Mouse (Mus musculus) large intestine, adult 2 months (tissue): Measurements from ENCODE around the gene Scyl3. TPM values are rescaled to one million over a fixed set of nuclear protein-coding genes. Genes with fewer than 3 reads are reported as not detected.

Experiments used
- DNase-seq: peaks from one replicate; pipeline ENCODE4 v3.0.0-alpha.2; 2012; ENCODE audit warnings: low read depth, low spot score
- WGBS: fragments of 180-500 bp; shearing (Covaris S2); methylation state at CpG from one replicate; pipeline ENCODE4 v1.1.7; 2018; 5-methylcytosine and 5-hydroxymethylcytosine counted together
- polyA plus RNA-seq: library from polyadenylated mRNA; depleted of rRNA; stranded (reverse); fragments of >200 nt; gene quantifications from 2 replicates; pipeline ENCODE4 v1.2.3, GENCODE M21; 2012; rRNA removed

Scyl3 gene
- 6.4 and 10.5 TPM in 2 replicates for polyA plus RNA-seq

DNA sequence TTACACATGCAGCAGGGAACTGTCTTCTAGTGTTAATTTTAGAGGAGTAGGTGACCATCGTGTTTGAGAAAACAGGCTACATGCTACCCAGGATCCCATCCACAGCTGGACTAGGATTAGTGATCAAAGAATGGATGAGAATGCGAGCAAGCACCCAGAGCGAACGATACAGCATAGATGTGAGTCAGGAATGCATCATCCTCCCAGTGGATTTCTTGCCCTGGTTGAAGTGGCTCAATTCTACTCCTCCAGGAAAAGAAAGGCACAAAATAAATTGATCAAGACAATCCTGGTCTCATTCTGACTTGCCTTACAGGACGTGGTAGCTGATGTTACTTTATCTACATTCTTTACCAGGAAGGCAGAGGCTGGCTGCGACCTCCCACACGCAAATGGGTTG, at the start of gene Scyl3:
Scyl3 (plus strand) TSS at position 255 of the 400 bp plus-strand sequence.
- WGBS = 64% methylated on average over 7 of the region's 7 CpGs

DNA sequence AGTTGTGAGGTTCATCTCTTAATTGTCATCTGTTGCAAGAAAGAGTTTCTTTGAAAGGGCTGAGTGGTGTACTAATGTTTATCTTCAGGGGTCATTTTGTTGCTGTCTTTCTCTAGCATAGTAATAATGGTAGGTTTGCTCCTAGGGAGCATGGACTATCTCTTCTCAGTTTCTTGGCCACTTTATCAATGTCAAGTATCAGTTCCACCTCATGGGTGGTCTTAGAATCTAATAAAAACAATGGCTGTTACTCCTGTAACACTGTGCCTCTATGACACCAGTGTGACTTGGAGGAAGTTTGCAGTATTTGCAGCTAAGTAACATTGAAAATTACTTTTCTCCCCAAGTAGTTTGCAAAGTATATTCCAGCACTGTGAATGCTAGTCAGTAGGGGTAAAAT, 39.3 kb upstream of the Scyl3 start:
- no peak for DNase-seq

More for the DNA sequence above, at the start of gene Scyl3:
- no peak for DNase-seq

DNA sequence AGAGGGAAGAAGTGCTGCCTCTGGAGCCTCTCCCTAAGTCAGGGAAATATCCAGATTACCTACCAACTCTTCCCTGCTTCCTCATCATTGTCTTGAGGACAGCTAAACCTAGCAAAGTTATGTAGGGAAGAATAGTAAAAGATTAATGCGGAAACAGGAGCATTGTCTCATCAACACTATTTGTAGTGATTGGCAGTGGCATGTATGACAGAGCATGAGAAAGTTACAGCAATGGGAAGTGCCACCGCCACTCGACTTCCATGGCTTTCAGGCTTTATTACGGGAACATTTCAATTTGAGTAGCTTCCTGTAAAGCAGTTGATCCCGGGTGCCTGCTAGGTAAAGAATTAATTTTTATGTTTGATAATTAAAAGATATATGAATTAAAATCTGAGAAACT, 35.6 kb upstream of the Scyl3 start:
- DNase-seq = no peak
- 94% methylated on average over 5 of the region's 5 CpGs for WGBS

DNA sequence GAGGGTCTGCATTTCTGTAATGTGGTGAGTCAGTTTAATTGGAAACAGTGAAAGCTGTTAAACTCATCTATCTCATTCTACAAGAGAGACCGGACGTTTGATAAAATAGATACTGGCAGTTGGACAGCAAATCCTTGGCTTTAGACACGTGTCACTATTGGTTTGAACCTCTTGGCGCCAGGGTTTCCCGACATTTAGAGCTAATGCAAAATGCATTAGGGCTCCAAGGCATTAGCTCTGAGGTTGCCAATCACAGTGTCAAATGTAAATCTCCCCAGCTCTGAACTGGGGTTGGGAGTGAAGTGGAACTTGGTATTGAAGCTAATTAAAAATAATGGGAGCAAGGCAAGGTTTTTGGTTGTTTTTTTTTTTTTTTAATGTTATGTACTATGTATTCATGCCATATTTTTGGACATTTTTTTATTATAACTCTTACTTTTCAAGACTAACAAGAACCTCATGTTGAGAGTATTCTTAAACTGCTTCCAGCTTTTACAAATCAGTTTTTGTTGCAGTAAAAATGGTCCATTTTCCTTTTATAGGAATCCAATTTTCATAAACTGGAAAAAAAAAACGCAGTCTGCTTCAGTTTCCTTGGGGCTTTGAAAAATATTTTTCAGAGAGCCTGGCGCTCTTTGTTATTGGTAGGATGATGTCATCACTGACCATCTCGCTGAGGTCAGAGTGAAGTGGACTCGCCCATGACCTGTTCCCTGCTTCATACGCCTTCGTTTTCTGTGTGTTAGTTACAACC, 34.9 kb upstream of the Scyl3 start:
- WGBS = 85% methylated on average over 11 of the region's 11 CpGs
- no peak for DNase-seq

DNA sequence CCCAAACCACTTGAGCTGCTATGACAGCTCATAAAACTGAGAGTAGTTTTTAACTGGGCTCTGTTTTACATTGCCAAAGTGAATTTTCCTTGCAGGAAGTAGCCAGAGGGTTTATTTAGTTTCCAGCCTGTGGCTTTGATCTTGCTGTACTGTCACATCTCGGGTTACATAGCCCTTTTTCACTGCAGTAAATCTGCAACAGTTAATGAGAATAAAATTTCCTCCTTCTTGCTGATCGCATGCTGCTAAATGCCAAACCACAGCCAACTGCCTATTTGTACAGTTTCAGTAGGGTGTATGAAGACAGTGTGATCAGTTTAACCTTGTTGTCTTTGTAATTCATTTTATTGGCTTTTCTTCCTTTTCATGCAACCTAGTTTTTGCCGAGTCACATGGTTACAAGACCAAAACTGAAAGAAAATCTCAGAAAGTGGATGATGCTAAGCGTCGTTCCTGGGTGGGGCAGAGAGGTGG, 30.6 kb upstream of the Scyl3 start:
- 11% methylated on average over 5 of the region's 5 CpGs for WGBS
- DNase-seq = no peak

DNA sequence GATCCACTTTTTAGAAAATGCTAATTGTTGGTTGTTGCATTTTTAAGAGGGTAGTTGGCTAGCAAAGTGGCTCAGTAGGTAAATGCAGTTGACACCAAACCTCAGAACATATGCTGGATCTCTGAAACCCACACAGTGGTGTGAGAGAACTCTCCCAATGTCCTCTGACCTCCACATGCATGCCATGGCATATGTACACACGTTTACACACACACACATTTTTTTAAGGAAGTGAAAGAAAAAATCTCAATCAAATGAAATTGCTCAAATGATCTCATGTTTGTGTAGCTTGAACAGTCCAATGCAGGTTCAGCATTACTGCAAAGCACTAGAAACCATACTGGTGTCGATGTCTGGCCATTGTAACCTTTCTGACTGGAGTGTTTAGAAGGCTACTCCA, 29.3 kb upstream of the Scyl3 start:
- WGBS = 82% methylated on average over 2 of the region's 2 CpGs
- no peak for DNase-seq

DNA sequence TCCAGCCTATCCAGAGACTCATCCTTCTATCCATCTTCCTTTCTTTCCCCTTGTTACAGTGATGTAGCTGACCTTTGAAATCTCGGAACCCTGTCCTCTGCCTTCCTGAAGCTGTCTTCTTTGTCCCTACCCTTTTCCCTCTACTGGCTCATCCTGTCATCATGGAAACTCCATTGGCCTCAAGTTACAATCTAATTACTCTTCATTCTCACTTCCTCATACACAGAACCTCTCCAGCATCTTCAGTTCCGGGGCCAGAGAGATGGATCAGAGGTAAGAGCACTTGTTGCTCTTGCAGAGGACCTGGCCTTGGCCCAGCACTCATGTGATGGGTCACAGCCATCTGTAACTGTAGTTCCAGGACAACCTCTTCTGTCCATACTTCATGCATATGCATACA, 28.7 kb upstream of the Scyl3 start:
- no peak for DNase-seq
- WGBS = 92% methylated on average over 2 of the region's 2 CpGs

DNA sequence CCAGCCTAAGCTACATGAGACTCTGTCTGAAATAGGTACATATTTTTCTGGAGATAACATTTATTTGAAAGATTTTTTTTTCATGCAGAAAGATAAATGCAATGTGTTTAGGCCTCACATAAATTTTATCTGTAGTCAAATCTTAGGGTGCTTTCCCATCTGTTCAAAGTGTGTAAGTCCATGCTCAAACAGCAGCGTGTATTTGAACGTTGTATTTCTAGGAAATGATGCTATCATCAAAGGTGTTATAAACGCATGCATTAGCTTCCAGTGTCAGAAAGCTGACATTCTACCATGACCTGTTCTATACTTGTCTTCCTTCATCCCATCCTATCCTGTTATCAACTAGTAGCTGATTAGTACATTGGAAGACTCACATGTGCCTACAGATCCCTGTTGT, 25.5 kb upstream of the Scyl3 start:
- DNase-seq = no peak
- WGBS = 87% methylated on average over 3 of the region's 3 CpGs

DNA sequence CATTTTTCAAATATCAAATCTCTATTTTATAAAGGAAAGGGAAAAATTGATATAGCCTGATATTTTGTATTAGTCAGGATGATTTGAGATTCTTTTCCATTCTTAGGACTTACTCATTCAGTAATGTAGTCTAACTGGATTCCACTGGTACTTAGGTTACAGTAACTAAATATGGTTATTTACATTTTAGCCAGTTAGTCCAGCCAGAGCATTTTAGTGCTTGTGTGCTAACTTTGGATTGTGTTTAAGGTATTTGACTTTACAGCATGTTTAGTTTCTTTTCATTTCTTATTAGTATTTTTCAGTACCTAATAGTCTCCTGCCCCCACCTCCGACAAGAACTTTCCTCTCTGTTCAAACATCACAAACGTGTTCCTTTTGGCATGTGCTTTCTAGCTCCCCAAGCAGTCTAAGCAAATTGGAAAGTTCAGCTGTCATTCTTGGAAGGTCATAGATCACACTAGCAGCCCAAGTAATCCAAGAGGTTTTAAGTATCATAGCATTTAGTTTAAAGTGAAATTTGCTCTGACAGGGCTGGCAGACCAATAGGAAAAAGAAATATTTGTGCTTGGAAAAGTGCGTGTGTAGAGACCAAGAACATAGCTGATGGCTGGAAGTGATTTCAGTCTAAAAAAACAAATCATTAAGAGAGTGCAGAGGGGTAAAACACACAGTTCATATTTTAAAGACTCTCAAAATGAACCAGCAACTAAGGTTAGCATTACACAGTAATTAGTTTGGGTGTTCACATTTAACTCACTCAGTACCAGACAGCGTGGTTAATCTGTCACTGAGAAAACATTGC, 21.7 kb upstream of the Scyl3 start:
- WGBS = 47% methylated on average over 4 of the region's 4 CpGs
- no peak for DNase-seq

DNA sequence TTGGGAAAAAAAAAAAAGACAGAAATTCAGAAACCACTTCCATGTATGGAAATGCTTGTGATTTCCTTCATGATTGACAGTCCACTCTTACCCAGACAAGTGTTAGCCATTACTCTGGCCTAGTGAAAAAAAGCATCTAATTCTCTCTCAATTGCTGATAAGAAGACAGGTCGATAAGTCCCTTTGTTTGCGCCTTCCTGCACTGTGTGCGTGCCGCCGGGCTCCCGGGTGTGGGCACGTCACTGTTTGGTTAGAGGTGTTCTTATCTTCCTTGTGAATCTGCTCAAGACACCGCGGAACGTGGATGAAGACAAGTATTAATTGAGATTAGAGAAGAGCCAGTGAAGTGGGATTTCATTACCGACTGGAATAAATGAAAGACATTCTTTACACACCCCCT, 20.5 kb upstream of the Scyl3 start:
- no peak for DNase-seq
- WGBS = 49% methylated on average over 11 of the region's 11 CpGs

DNA sequence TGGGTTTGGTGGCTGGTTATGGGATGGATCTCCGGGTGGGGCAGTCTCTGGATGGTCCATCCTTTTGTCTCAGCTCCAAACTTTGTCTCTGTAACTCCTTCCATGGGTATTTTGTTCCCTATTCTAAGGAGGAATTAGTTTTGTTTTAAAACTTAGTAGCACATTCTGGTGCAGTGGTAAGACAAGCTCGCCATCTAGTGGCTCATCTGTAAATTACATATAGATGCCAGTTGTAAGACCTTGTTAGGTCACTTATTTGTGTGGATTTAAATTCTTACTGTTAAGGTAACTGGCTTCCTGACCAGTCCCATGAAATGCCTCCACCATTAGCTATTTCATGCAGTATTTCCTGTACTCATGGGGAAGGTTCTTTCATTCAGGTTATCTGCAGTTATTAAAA, 18.6 kb upstream of the Scyl3 start:
- WGBS = 4% methylated on average over 2 of the region's 2 CpGs
- DNase-seq = no peak

DNA sequence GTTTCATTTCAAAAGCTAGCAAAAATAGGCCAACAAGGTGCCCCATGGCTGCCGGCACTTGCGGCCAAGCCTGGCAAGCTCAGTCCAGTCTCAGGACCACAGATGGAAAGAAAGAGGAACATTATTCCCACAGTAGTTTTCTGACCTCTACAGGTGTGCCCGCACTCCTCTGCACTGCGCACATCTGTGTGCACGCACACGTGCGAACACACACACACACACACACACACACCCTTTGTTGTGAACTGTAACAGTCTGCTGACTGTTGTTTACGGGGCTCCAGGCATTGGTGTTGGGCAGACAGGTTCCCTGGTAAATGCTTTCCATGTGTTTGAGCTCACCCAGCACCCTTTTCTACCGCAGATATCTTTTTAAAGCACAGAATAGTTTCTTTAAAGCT, 18.1 kb upstream of the Scyl3 start:
- WGBS = 89% methylated on average over 9 of the region's 9 CpGs
- DNase-seq = no peak

DNA sequence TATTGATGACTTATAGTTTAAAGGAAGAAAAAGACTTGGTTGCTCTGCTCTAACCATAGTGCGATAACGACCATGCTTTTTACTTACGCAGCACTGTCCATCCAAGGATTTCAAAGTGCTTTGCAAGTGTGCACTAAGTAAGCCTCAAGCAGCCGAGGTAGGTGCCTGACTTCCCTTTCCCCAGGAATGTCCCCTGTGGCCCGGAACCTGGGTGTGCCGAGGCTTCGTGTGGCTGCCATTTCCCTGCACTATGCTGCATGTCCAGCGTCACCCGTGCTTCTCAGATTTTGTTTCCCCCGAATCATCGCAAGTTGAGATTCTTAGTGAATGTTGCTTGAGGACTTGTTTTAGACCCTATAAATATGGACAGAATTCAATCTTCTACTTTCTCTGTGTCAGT, 16.9 kb upstream of the Scyl3 start:
- WGBS = 93% methylated on average over 11 of the region's 11 CpGs
- no peak for DNase-seq

DNA sequence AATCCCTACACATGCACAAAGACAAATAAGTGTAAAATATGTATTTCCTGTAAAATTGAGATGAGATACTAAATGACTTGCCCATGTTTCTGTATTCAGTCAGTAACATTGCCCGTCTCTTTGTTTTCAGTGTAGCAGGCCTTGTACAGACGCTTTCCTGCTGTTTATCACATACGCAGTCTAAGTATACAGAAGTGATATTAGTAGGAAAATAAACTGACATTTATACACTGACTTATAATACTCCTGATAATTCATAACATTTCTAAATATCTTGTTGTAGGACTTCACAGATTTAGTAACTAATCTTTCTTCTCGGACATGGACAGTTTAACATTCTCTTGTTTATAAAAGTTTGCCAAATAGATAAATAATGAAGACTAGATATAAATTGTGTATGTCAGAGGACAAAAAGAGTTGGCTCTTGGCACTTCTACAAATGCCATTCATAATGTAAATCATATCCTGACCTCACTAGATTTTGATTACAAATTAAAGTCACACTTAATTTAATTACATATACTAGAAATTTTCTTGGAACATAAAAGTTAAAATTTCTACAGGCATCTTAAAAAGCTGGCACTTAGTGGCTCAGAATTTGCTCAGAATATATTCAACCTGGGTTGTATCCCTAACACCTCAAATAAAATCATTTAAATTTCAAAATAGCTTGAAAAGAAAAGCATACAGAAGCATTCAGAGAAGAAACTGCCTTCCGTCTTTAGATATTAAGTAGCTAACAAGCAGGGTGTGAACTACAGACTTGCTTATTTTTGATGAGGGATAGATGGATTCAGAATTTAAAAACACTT, 11.3 kb upstream of the Scyl3 start:
- DNase-seq = no peak
- 79% methylated on average over 5 of the region's 5 CpGs for WGBS

DNA sequence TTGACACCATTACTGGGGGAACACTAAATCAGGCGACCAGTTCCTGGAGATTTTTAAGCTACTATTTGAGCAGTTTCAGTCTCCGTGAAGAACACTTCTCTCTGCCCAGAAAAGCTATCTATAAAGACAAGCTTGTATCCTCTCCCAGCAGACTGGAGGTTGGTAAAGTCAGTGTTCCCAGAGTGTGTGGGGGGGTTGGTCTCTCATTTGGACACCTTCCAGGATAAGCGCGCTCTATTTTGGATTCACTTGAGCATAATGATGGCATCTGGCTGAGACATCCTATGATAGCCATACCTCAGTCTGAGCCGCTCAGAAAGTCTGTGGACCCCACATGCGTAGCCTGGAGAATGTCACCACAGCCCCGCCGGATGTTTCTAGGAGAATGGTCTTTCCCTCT, 4.8 kb upstream of the Scyl3 start:
- 83% methylated on average over 8 of the region's 8 CpGs for WGBS
- DNase-seq = no peak

DNA sequence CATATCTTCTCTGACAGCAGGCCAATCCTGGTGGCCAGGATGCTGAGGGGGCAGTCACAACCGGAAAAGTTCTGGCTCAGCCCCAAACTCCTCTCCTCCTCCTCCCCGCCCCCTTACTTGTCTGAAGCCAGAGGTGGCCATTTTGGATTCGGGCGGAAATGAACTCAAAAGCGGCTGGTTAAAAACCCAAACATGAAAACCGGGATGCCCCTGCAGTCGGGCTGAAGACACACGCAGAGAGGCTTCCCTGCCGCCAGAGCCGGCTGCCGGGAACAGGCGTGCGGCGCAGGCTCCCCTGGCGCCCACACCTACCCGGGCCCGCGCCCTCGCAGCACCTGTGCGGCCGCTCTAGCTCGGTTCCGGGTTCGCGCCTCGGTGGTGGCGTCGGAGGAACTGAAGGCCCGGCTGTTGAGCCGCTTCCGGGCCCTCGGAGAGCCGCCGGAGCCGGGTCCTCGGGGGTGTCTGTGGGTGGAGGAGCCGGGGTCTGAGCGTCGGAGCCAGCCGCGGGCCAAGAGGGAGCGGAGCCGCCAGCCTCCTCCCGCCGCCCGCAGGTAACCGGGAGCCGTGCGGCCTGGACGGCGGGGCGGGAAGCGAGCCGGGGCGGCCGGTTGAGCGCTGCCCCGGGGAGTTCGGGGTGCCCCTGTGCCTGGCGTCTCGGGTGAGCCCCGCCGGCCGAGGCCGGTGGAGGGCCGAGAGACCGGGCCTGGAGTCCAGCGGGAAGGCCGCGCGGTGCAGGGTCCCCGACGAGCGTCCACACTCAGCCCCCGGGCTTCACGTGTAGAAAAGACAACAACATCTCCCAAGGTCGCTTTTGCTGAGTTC, 947 bp downstream of the Scyl3 start:
- WGBS = under 1% methylated on average over 77 of the region's 77 CpGs
- DNase-seq = peak; percentile 85

DNA sequence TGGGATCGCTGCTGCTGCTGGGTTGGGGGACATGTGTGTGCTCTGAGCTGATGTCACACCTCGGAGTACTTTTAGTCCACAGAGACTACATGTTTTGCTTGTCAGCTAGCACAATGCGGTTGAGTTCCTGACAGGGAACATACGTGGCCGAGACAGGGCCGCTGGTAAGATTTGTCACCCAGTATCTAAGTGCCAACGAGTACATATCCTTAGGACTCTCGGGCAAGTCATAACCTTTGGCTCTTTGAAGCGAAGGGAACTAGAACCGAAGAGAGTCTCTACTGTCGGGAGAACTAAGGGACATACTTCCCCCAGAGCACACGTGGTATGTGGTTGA, 1.5 kb downstream of the Scyl3 start:
- no peak for DNase-seq
- under 1% methylated on average over 12 of the region's 12 CpGs for WGBS

DNA sequence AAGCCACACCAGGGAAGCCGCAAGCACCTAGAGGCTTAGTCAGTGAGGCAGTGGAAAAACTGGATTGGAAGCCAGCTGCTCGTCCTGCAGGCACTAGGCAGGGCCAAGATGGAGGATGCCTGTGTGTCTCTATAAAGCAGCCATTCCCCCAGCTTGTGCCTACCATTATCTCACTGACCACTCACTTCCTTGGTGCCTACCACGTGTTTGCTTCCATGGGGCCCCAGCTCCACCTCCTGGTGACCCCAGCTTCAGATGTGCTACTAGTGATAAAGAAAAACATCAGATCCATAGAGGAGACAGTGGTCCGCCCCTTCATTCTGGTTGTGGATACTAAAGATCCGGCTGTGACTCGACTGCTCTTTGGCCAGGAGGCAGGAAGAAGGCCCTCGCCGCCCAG, 2.9 kb downstream of the Scyl3 start:
- DNase-seq = no peak
- WGBS = 82% methylated on average over 8 of the region's 8 CpGs

DNA sequence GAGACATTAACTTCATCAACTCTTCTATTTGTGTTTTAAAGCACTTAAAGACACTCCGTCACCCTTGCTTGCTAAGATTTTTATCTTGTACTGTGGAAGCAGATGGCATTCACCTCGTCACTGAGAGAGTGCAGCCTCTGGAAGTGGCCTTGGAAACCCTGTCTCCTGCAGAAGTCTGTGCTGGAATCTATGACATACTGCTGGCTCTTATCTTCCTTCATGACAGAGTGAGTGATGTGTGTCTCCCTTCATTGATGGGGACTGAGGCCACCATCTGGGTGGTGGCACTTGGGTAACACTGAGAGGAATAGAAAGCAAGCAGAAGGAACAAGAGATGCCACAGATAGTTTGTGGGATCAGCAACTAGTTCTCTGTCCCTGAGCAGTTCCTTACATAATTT, 5.7 kb downstream of the Scyl3 start:
- 89% methylated on average over 2 of the region's 2 CpGs for WGBS
- DNase-seq = no peak

DNA sequence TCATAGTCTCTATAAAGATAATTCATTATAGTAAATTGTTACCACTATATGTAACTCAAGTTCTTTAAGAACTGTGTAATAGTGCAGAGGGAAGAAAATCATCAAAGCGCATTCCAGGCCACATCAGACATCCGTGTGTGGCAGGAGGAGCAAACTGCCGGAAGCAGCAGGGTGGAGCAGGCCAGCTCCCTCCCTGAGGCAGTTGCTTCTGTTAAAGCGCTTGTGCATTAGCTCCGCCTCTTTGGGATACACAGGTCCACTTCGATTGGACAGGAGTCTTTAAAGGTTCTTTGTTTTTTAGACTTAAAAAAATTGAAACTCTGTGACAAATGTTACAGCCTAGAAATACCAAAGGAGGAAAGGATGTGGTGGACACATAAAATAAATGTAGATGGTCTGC, 13.2 kb downstream of the Scyl3 start:
- DNase-seq = no peak
- WGBS = 44% methylated on average over 6 of the region's 6 CpGs
